ENCODE assay signal across 22 mouse cellular contexts in genomic region chr17:45600267-45600666, GRCm38 (mm10). TPM values are rescaled to one million over a fixed set of nuclear protein-coding genes. Genes with fewer than 3 reads are reported as not detected.
DNase-seq lines count a peak whose midpoint lies in the region; ATAC-seq and TF ChIP-seq lines count a peak whose summit lies in the region.
"Had no signal": no experiment of that assay in that cellular context is flagged by ENCODE, and none has a peak within 500 bp of the region (broad histone marks: within the 10 kb centered on the region; RNA-seq: fewer than 3 reads in every experiment).

No protein-coding gene starts in this region.

- peak overlapping the region; percentile 28 for H3ac ChIP-seq in myocyte (ENCODE audit: control insufficient read depth, insufficient read length)

- TF ChIP-seq POLR2A in heart, adult 2 months (IDR thresholded peaks at IDR 0.05; ENCODE audit: insufficient read depth, low read depth, low read length) = no peak
- no peak for TF ChIP-seq POLR2A in myocyte (IDR thresholded peaks at IDR 0.05; ENCODE audit: insufficient read length, low read depth)

- H3K4me3 ChIP-seq in heart, embryonic 10.5 days = 0 out of 2 replicates have a peak overlapping the region, but pooled peaks have one; percentile 61
- no peak overlapping the region for H3K4me3 ChIP-seq in heart, adult 2 months
- H3K4me3 ChIP-seq in liver, embryonic 13.5 days (replicated peaks) = no peak overlapping the region
- H3K4me3 ChIP-seq in liver, postnatal 0 days (ENCODE audit: low read depth, low read length) = no peak overlapping the region
- no peak overlapping the region for H3K4me3 ChIP-seq in embryonic facial prominence, embryonic 12.5 days
- H3K4me3 ChIP-seq in myocyte = peak overlapping the region; percentile 80

- peaks cover 44% of the 10 kb centered on the region for H3K27me3 ChIP-seq in heart, embryonic 10.5 days (ENCODE audit: insufficient read depth, poor library complexity, severe bottlenecking)
- H3K27me3 ChIP-seq in heart, adult 2 months (ENCODE audit: control insufficient read depth, insufficient read depth, low read length) = no peaks in the 10 kb centered on the region
- 0 out of 2 replicates have a peak, but pooled peaks cover 7% of the 10 kb centered on the region for H3K27me3 ChIP-seq in liver, embryonic 13.5 days
- H3K27me3 ChIP-seq in liver, postnatal 0 days (ENCODE audit: insufficient read depth, low read length) = 0 out of 2 replicates have a peak, but pooled peaks cover 3% of the 10 kb centered on the region
- H3K27me3 ChIP-seq in embryonic facial prominence, embryonic 12.5 days = peaks cover 39% of the 10 kb centered on the region
- H3K27me3 ChIP-seq in myocyte (ENCODE audit: control insufficient read depth, insufficient read depth, insufficient read length) = no peaks in the 10 kb centered on the region

- H3K27ac ChIP-seq in heart, embryonic 10.5 days = peak overlapping the region; percentile 87; the same call in 1 of the 2 replicates
- H3K27ac ChIP-seq in heart, adult 2 months = no peak overlapping the region
- H3K27ac ChIP-seq in liver, embryonic 13.5 days = 0 out of 2 replicates have a peak overlapping the region, but pooled peaks have one; percentile 2
- H3K27ac ChIP-seq in liver, postnatal 0 days (ENCODE audit: low read depth) = no peak overlapping the region
- 0 out of 2 replicates have a peak overlapping the region, but pooled peaks have one; percentile 19 for H3K27ac ChIP-seq in embryonic facial prominence, embryonic 12.5 days
- H3K27ac ChIP-seq: embryonic facial prominence, embryonic 15.5 days; forebrain, embryonic 15.5 days; midbrain, embryonic 13.5 days had no signal

- WGBS in heart, embryonic 10.5 days = 57% methylated on average over 8 of the region's 8 CpGs
- WGBS in heart, adult 2 months = 79% methylated on average over 8 of the region's 8 CpGs
- 64% methylated on average over 8 of the region's 8 CpGs for WGBS in liver, embryonic 13.5 days (ENCODE audit: insufficient replicate concordance)
- 77% methylated on average over 8 of the region's 8 CpGs for WGBS in liver, postnatal 0 days (ENCODE audit: insufficient replicate concordance)
- 22% methylated on average over 8 of the region's 8 CpGs for WGBS in embryonic facial prominence, embryonic 12.5 days

- H3K9ac ChIP-seq in heart, adult 2 months (ENCODE audit: low read depth, low read length) = no peak overlapping the region
- 0 out of 2 replicates have a peak overlapping the region, but pooled peaks have one; percentile 4 for H3K9ac ChIP-seq in liver, embryonic 13.5 days
- no peak overlapping the region for H3K9ac ChIP-seq in liver, postnatal 0 days (replicated peaks)
- no peak overlapping the region for H3K9ac ChIP-seq in embryonic facial prominence, embryonic 12.5 days
- H3K9ac ChIP-seq: embryonic facial prominence, embryonic 15.5 days; forebrain, embryonic 15.5 days had no signal

- H3K4me2 ChIP-seq in liver, embryonic 13.5 days = 0 out of 2 replicates have a peak overlapping the region, but pooled peaks have one; percentile 80
- H3K4me2 ChIP-seq in liver, postnatal 0 days (ENCODE audit: low read depth, low read length) = no peak overlapping the region
- H3K4me2 ChIP-seq in embryonic facial prominence, embryonic 12.5 days (replicated peaks) = no peak overlapping the region
- peak overlapping the region; percentile 70 for H3K4me2 ChIP-seq in myocyte (ENCODE audit: low read depth)

- no peak for ATAC-seq in liver, embryonic 13.5 days (ENCODE audit: low read depth)
- ATAC-seq in liver, postnatal 0 days = no peak
- ATAC-seq in embryonic facial prominence, embryonic 12.5 days (ENCODE audit: insufficient number of reproducible peaks, insufficient read depth, low FRiP score, low TSS enrichment) = no peak
- ATAC-seq: forebrain, embryonic 15.5 days; midbrain, embryonic 13.5 days had no signal

- no peak for TF ChIP-seq CTCF in heart, adult 2 months (IDR thresholded peaks at IDR 0.05)
- no peak for TF ChIP-seq CTCF in liver, postnatal 0 days (IDR thresholded peaks at IDR 0.05; ENCODE audit: low read depth)

- no peak for DNase-seq in heart, embryonic 10.5 days (ENCODE audit: low spot score)
- DNase-seq in heart, adult 2 months = no peak
- no peak for DNase-seq in liver, embryonic 13.5 days
- no peak for DNase-seq in liver, postnatal 0 days
- DNase-seq in adrenal gland, postnatal 10 days = no peak
- DNase-seq: adrenal gland, postnatal 14 days; cerebellum, adult 2 months; heart, postnatal 4 days; kidney, postnatal 14 days; lung, postnatal 4 days; spleen, adult 18-20 months; thymus, postnatal 36 days had no signal

- H3K4me1 ChIP-seq in heart, embryonic 10.5 days = peaks cover 58% of the 10 kb centered on the region
- H3K4me1 ChIP-seq in heart, adult 2 months (ENCODE audit: control insufficient read depth, insufficient read depth, low read length) = peaks cover 14% of the 10 kb centered on the region
- peaks cover 68% of the 10 kb centered on the region for H3K4me1 ChIP-seq in liver, embryonic 13.5 days (replicated peaks)
- peaks cover 46% of the 10 kb centered on the region for H3K4me1 ChIP-seq in liver, postnatal 0 days (ENCODE audit: insufficient read depth)
- H3K4me1 ChIP-seq in embryonic facial prominence, embryonic 12.5 days = peaks cover 42% of the 10 kb centered on the region

- H3K79me2 ChIP-seq in heart, adult 2 months (replicated peaks; ENCODE audit: control insufficient read depth, insufficient read depth, low read length) = no peaks in the 10 kb centered on the region
- peaks cover 9% of the 10 kb centered on the region for H3K79me2 ChIP-seq in myocyte (ENCODE audit: control insufficient read depth, insufficient read depth)

- TF ChIP-seq EP300 in heart, adult 2 months (IDR thresholded peaks at IDR 0.05; ENCODE audit: insufficient read depth, low read depth, low read length) = no peak
- TF ChIP-seq EP300 in liver, postnatal 0 days (IDR thresholded peaks at IDR 0.05; ENCODE audit: low read depth) = no peak

- H3K9me3 ChIP-seq in heart, embryonic 10.5 days = no peaks in the 10 kb centered on the region
- no peaks in the 10 kb centered on the region for H3K9me3 ChIP-seq in liver, embryonic 13.5 days (replicated peaks)
- H3K9me3 ChIP-seq in liver, postnatal 0 days (ENCODE audit: low read length) = no peaks in the 10 kb centered on the region
- H3K9me3 ChIP-seq in embryonic facial prominence, embryonic 12.5 days = no peaks in the 10 kb centered on the region
- H3K9me3 ChIP-seq: embryonic facial prominence, embryonic 15.5 days; forebrain, embryonic 15.5 days; midbrain, embryonic 13.5 days had no signal

- H3K36me3 ChIP-seq in heart, embryonic 10.5 days = no peaks in the 10 kb centered on the region
- H3K36me3 ChIP-seq in heart, adult 2 months (ENCODE audit: control insufficient read depth, insufficient read depth, low read length) = no peaks in the 10 kb centered on the region
- no peaks in the 10 kb centered on the region for H3K36me3 ChIP-seq in liver, embryonic 13.5 days
- H3K36me3 ChIP-seq in liver, postnatal 0 days (replicated peaks; ENCODE audit: insufficient read depth, low read length) = no peaks in the 10 kb centered on the region
- no peaks in the 10 kb centered on the region for H3K36me3 ChIP-seq in embryonic facial prominence, embryonic 12.5 days
- H3K36me3 ChIP-seq in myocyte (ENCODE audit: control insufficient read depth, insufficient read depth) = no peaks in the 10 kb centered on the region
- H3K36me3 ChIP-seq: embryonic facial prominence, embryonic 15.5 days; forebrain, embryonic 15.5 days; midbrain, embryonic 13.5 days had no signal

- intact Hi-C loops in heart, adult 2 months (cut with DNase I) = no loop called here

RNA-seq across cellular contexts. Expression of gene Slc29a1, which starts 0.9 kb away (rescaled TPM):
- polyA plus RNA-seq in heart, embryonic 10.5 days (2016; fragmentation: Nextera tagmentation; extraction: Ambion mirVana) = 75.0 and 75.1 TPM in 2 replicates
- total RNA-seq in heart, adult 2 months (2021) = 10 to 100 TPM; 80.3 to 84.6 TPM
- polyA plus RNA-seq in heart, adult 2 months (2012; rRNA removed) = 160 and 184 TPM in 2 replicates
- 215 and 233 TPM in 2 replicates for polyA plus RNA-seq in liver, embryonic 13.5 days (2015; fragmentation: Nextera tagmentation; extraction: Ambion mirVana)
- 83.0 and 91.6 TPM in 2 replicates for polyA plus RNA-seq in liver, postnatal 0 days (2015; fragmentation: Nextera tagmentation; extraction: Ambion mirVana)
- polyA plus RNA-seq in embryonic facial prominence, embryonic 12.5 days (2016; fragmentation: Nextera tagmentation; extraction: Ambion mirVana) = 59.1 and 60.5 TPM in 2 replicates
- 913 TPM for polyA plus RNA-seq in myocyte (2012; fragmentation: generic; extraction: Trizol)
- 100 to 1,000 TPM; 130 to 145 TPM for total RNA-seq in adrenal gland, postnatal 10 days (2021)

RNA-seq across cellular contexts. Expression of gene Mymx, which starts 1.6 kb away (rescaled TPM):
- 0.31 and 0.41 TPM in 2 replicates for polyA plus RNA-seq in heart, embryonic 10.5 days (2016; fragmentation: Nextera tagmentation; extraction: Ambion mirVana)
- total RNA-seq in heart, adult 2 months (2021) = not detected
- not detected in 2 replicates for polyA plus RNA-seq in heart, adult 2 months (2012; rRNA removed)
- polyA plus RNA-seq in liver, embryonic 13.5 days (2015; fragmentation: Nextera tagmentation; extraction: Ambion mirVana) = 0.42 and 0.59 TPM in 2 replicates
- polyA plus RNA-seq in liver, postnatal 0 days (2015; fragmentation: Nextera tagmentation; extraction: Ambion mirVana) = 0.19 TPM in 1 of 2 replicates, not detected in the other
- 9.2 and 10.7 TPM in 2 replicates for polyA plus RNA-seq in embryonic facial prominence, embryonic 12.5 days (2016; fragmentation: Nextera tagmentation; extraction: Ambion mirVana)
- 576 TPM for polyA plus RNA-seq in myocyte (2012; fragmentation: generic; extraction: Trizol)
- total RNA-seq in adrenal gland, postnatal 10 days (2021) = 1 to 10 TPM in 1 of 2 experiments, under 1 TPM in 1; 0.57 to 1.9 TPM
- total RNA-seq: gastrocnemius, adult 8-10 months; heart, postnatal 4 days; layer of hippocampus, postnatal 14 days; left cerebral cortex, postnatal 14 days had no signal
- polyA plus RNA-seq: cerebellum, adult 2 months; forebrain, embryonic 15.5 days; intestine, embryonic 14.5 days; lung, adult 2 months; midbrain, embryonic 13.5 days had no signal

RNA-seq across cellular contexts. Expression of gene Hsp90ab1, which starts 27.2 kb away (rescaled TPM):
- polyA plus RNA-seq in heart, embryonic 10.5 days (2016; fragmentation: Nextera tagmentation; extraction: Ambion mirVana) = 1,633 and 1,893 TPM in 2 replicates
- 1,000 to 10,000 TPM; 1,183 to 1,319 TPM for total RNA-seq in heart, adult 2 months (2021)
- polyA plus RNA-seq in heart, adult 2 months (2012; rRNA removed) = 464 and 736 TPM in 2 replicates
- polyA plus RNA-seq in liver, embryonic 13.5 days (2015; fragmentation: Nextera tagmentation; extraction: Ambion mirVana) = 1,012 and 1,064 TPM in 2 replicates
- 419 and 445 TPM in 2 replicates for polyA plus RNA-seq in liver, postnatal 0 days (2015; fragmentation: Nextera tagmentation; extraction: Ambion mirVana)
- 1,470 and 1,480 TPM in 2 replicates for polyA plus RNA-seq in embryonic facial prominence, embryonic 12.5 days (2016; fragmentation: Nextera tagmentation; extraction: Ambion mirVana)
- 1,606 TPM for polyA plus RNA-seq in myocyte (2012; fragmentation: generic; extraction: Trizol)
- 1,000 to 10,000 TPM; 1,111 to 1,198 TPM for total RNA-seq in adrenal gland, postnatal 10 days (2021)

RNA-seq across cellular contexts. Expression of gene Slc35b2, which starts 36.6 kb away (rescaled TPM):
- 107 and 118 TPM in 2 replicates for polyA plus RNA-seq in heart, embryonic 10.5 days (2016; fragmentation: Nextera tagmentation; extraction: Ambion mirVana)
- 10 to 100 TPM; 23.4 to 24.0 TPM for total RNA-seq in heart, adult 2 months (2021)
- polyA plus RNA-seq in heart, adult 2 months (2012; rRNA removed) = 45.1 and 49.2 TPM in 2 replicates
- polyA plus RNA-seq in liver, embryonic 13.5 days (2015; fragmentation: Nextera tagmentation; extraction: Ambion mirVana) = 58.0 and 58.6 TPM in 2 replicates
- 47.7 and 47.9 TPM in 2 replicates for polyA plus RNA-seq in liver, postnatal 0 days (2015; fragmentation: Nextera tagmentation; extraction: Ambion mirVana)
- 108 and 109 TPM in 2 replicates for polyA plus RNA-seq in embryonic facial prominence, embryonic 12.5 days (2016; fragmentation: Nextera tagmentation; extraction: Ambion mirVana)
- 80.1 TPM for polyA plus RNA-seq in myocyte (2012; fragmentation: generic; extraction: Trizol)
- total RNA-seq in adrenal gland, postnatal 10 days (2021) = 10 to 100 TPM; 65.9 TPM

RNA-seq across cellular contexts. Expression of gene Nfkbie, which starts 44.8 kb away (rescaled TPM):
- 2.8 and 3.7 TPM in 2 replicates for polyA plus RNA-seq in heart, embryonic 10.5 days (2016; fragmentation: Nextera tagmentation; extraction: Ambion mirVana)
- total RNA-seq in heart, adult 2 months (2021) = 1 to 10 TPM; 1.1 TPM
- 1.6 and 2.2 TPM in 2 replicates for polyA plus RNA-seq in heart, adult 2 months (2012; rRNA removed)
- polyA plus RNA-seq in liver, embryonic 13.5 days (2015; fragmentation: Nextera tagmentation; extraction: Ambion mirVana) = 1.4 and 1.6 TPM in 2 replicates
- 2.8 and 3.0 TPM in 2 replicates for polyA plus RNA-seq in liver, postnatal 0 days (2015; fragmentation: Nextera tagmentation; extraction: Ambion mirVana)
- polyA plus RNA-seq in embryonic facial prominence, embryonic 12.5 days (2016; fragmentation: Nextera tagmentation; extraction: Ambion mirVana) = 6.7 and 8.3 TPM in 2 replicates
- 7.3 TPM for polyA plus RNA-seq in myocyte (2012; fragmentation: generic; extraction: Trizol)
- total RNA-seq in adrenal gland, postnatal 10 days (2021) = 1 to 10 TPM; 4.4 to 6.2 TPM

Comparison
In these comparisons a context has a peak if more than half of its experiments do, and no peak if none do; other contexts are left out.
1. H3K27ac ChIP-seq: peak in heart, embryonic 10.5 days (single experiment), liver, embryonic 13.5 days (single experiment) and embryonic facial prominence, embryonic 12.5 days (single experiment); none in heart, adult 2 months (single experiment) and liver, postnatal 0 days (single experiment).
2. H3K4me3 ChIP-seq: peak in heart, embryonic 10.5 days (single experiment) and myocyte (single experiment); none in heart, adult 2 months (single experiment), liver, embryonic 13.5 days (single experiment), liver, postnatal 0 days (single experiment) and embryonic facial prominence, embryonic 12.5 days (single experiment).
3. H3K4me2 ChIP-seq: peak in liver, embryonic 13.5 days (single experiment) and myocyte (single experiment); none in liver, postnatal 0 days (single experiment) and embryonic facial prominence, embryonic 12.5 days (single experiment).
4. RNA of gene Mymx, which starts 1.6 kb away (polyA plus RNA-seq): 576 TPM in myocyte (single experiment); 9.2 to 10.7 TPM in embryonic facial prominence, embryonic 12.5 days, 0.42 to 0.59 TPM in liver, embryonic 13.5 days, 0.31 to 0.41 TPM in heart, embryonic 10.5 days, not detected in heart, adult 2 months and 0.19 TPM in liver, postnatal 0 days; every median in the first group is over 10 times any median in the second.